Mouse (Mus musculus) ES-Bruce4 (cell line): ENCODE measurements around the gene Tmem169.

ENCODE experiments used
- EP300 ChIP-seq: IDR thresholded peaks from 2 replicates; pipeline ENCODE4 v1.6.1; 2011; ENCODE audit warnings: low read depth, low read length; ENCODE audit not compliant: insufficient read depth
- POLR2A ChIP-seq: IDR thresholded peaks from one replicate; pipeline ENCODE4 v1.8.1; 2011; ENCODE audit warnings: low read length; ENCODE audit not compliant: insufficient read depth

- TF ChIP-seq POLR2A (no peak), EP300 (no peak)
Observed at GRCm38 (mm10) chr1:72301845-72302244, 17.7 kb downstream of the Tmem169 start.
